Mouse (Mus musculus): ENCODE data around the gene Serpinb9e. TPM values are rescaled to one million over a fixed set of nuclear protein-coding genes. Genes with fewer than 3 reads are reported as not detected.
"Not testable (repeated sequence)": the region's sequence is repeated elsewhere in the genome, so short reads cannot be mapped to it uniquely, and the experiment has no call there.

Gene Serpinb9e
- polyA plus RNA-seq (2014; fragmentation: Nextera tagmentation; extraction: Ambion mirVana), result not detected in 2 replicates

DNA sequence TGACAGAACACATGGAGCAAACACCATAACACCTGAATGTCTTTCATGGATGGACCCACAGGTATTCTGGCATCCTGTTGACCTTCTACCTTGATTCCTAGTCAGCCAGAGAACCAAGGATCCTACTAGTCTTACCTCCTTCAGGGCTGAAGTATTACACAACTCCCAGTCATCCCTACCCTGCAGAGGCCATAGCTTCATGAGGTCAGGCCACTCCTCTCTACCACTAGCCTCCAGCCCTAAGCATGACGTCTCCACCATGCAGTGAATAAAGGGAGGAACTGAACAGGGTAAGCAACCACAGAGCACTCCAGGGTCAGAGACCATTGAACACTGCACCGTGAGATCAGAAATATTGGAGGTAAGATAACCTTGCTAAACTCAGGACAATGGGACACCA is at the start of gene Serpinb9e:
TSS of gene Serpinb9e (plus strand) at position 301 of the 400 bp plus-strand sequence.
- H3K4me2 ChIP-seq (ENCODE audit: low read length); DNase-seq; H3K4me1 ChIP-seq (ENCODE audit: control insufficient read depth, insufficient read depth, low read length); H3K4me3 ChIP-seq (replicated peaks; ENCODE audit: low read depth, low read length); H3K9me3 ChIP-seq (ENCODE audit: control insufficient read depth, low read length); H3K27ac ChIP-seq (replicated peaks; ENCODE audit: low read depth, low read length); H3K27me3 ChIP-seq (ENCODE audit: control insufficient read depth, insufficient read depth, low read length); ATAC-seq (ENCODE audit: low FRiP score, low TSS enrichment); H3K36me3 ChIP-seq (ENCODE audit: control insufficient read depth, insufficient read depth, low read length); H3K9ac ChIP-seq (replicated peaks; ENCODE audit: low read length): not testable (repeated sequence)
- WGBS, result 87% methylated on average over 2 of the region's 2 CpGs

DNA sequence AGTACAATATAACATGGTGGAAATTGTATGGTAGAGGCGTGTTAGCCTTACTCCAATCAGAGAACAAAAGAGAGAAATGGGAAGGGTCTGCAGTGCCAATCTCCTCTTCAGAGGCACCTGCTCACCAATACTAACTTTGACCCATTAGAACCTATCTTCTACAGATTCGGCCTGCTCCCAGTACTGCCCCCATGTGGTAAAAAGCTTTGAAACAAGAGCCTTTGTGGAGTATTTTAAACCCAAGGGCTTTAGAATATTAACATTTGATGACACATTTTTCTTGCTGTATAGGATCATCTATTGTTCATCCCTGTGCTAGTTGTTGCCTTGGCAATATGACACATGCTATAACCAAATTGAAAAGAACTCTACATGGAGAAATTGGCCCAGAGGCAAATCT is 49.7 kb upstream of the Serpinb9e start:
- no peak overlapping the region for H3K27ac ChIP-seq (replicated peaks; ENCODE audit: low read depth, low read length)
- no peak for ATAC-seq (ENCODE audit: low FRiP score, low TSS enrichment)
- H3K4me2 ChIP-seq (ENCODE audit: low read length), result no peak overlapping the region
- no peak overlapping the region for H3K4me3 ChIP-seq (replicated peaks; ENCODE audit: low read depth, low read length)
- DNase-seq, result no peak
- 77% methylated on average over 2 of the region's 2 CpGs for WGBS
- no peaks in the 10 kb centered on the region for H3K27me3 ChIP-seq (ENCODE audit: control insufficient read depth, insufficient read depth, low read length)
- H3K9me3 ChIP-seq (ENCODE audit: control insufficient read depth, low read length), result no peaks in the 10 kb centered on the region
- no peak overlapping the region for H3K9ac ChIP-seq (replicated peaks; ENCODE audit: low read length)
- H3K36me3 ChIP-seq (ENCODE audit: control insufficient read depth, insufficient read depth, low read length), result no peaks in the 10 kb centered on the region
- H3K4me1 ChIP-seq (ENCODE audit: control insufficient read depth, insufficient read depth, low read length), result no peaks in the 10 kb centered on the region

DNA sequence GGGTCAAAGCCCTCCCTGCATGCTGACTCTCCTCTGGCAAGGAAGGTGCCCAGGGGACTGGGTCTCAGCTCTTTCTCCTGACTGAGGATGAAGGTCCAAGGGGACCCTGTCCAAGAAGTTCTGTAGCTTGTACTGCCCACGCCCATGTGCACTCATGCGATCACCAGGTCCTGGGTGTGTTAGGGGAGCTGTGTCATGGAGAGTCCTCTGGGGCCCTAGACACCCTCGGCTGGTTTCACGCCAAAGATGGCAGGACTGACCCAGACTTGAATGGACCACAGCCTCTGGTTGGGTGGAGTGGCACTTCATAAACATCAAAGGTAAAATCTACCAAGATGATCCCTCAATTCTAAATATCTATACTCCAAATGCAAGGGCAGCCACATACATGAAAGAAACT is 59.2 kb downstream of the Serpinb9e start:
- H3K27ac ChIP-seq (replicated peaks; ENCODE audit: low read depth, low read length); DNase-seq; ATAC-seq (ENCODE audit: low FRiP score, low TSS enrichment); H3K9ac ChIP-seq (replicated peaks; ENCODE audit: low read length); H3K4me1 ChIP-seq (ENCODE audit: control insufficient read depth, insufficient read depth, low read length); H3K27me3 ChIP-seq (ENCODE audit: control insufficient read depth, insufficient read depth, low read length); H3K4me3 ChIP-seq (replicated peaks; ENCODE audit: low read depth, low read length); H3K9me3 ChIP-seq (ENCODE audit: control insufficient read depth, low read length); H3K4me2 ChIP-seq (ENCODE audit: low read length); H3K36me3 ChIP-seq (ENCODE audit: control insufficient read depth, insufficient read depth, low read length): not testable (repeated sequence)
- 92% methylated on average over 4 of the region's 4 CpGs for WGBS

Other genes with a start within 250 kb of the Serpinb9e start
- 0.32 and 1.8 TPM in 2 replicates for gene Serpinb9, start 246.4 kb upstream of the Serpinb9e start, polyA plus RNA-seq (2014; fragmentation: Nextera tagmentation; extraction: Ambion mirVana)
- 0.62 TPM in 1 of 2 replicates, not detected in the other for gene Serpinb9b, start 222.2 kb upstream of the Serpinb9e start, polyA plus RNA-seq (2014; fragmentation: Nextera tagmentation; extraction: Ambion mirVana)
- 0.84 and 1.3 TPM in 2 replicates for gene Serpinb1b, start 171.0 kb upstream of the Serpinb9e start, polyA plus RNA-seq (2014; fragmentation: Nextera tagmentation; extraction: Ambion mirVana)
- gene Serpinb9c, start 89.9 kb upstream of the Serpinb9e start, polyA plus RNA-seq (2014; fragmentation: Nextera tagmentation; extraction: Ambion mirVana), result not detected in 2 replicates
- not detected in 2 replicates for gene Serpinb9d, start 56.7 kb upstream of the Serpinb9e start, polyA plus RNA-seq (2014; fragmentation: Nextera tagmentation; extraction: Ambion mirVana)
- not detected in 2 replicates for gene Serpinb9f, start 74.5 kb downstream of the Serpinb9e start, polyA plus RNA-seq (2014; fragmentation: Nextera tagmentation; extraction: Ambion mirVana)
- not detected in 2 replicates for gene Gm11397, start 146.1 kb downstream of the Serpinb9e start, polyA plus RNA-seq (2014; fragmentation: Nextera tagmentation; extraction: Ambion mirVana)
- not detected in 2 replicates for gene Serpinb9g, start 235.2 kb downstream of the Serpinb9e start, polyA plus RNA-seq (2014; fragmentation: Nextera tagmentation; extraction: Ambion mirVana)

Data from midbrain, embryonic 14.5 days (tissue).